Mouse (Mus musculus) lung, adult 2 months (tissue): ENCODE measurements at regions not wholly inside any gene's neighbourhood (a gene's known extent, or its start where the extent isn't known, plus 50 kb on each side); places are given as distances from the start of the nearest gene placed in this dataset.

Source experiments
- CTCF ChIP-seq: fragments of 200-500 bp; IDR thresholded peaks from 2 replicates; pipeline ENCODE4 v1.5.1; 2011; ENCODE audit warnings: mild to moderate bottlenecking, low read length, control low read depth; ENCODE audit not compliant: insufficient read depth
- POLR2A ChIP-seq: fragments of 200-500 bp; IDR thresholded peaks from 2 replicates; pipeline ENCODE4 v1.6.1; 2011; ENCODE audit warnings: low read depth, mild to moderate bottlenecking, control low read depth, low read length, borderline replicate concordance; ENCODE audit errors: extremely low read depth

DNA sequence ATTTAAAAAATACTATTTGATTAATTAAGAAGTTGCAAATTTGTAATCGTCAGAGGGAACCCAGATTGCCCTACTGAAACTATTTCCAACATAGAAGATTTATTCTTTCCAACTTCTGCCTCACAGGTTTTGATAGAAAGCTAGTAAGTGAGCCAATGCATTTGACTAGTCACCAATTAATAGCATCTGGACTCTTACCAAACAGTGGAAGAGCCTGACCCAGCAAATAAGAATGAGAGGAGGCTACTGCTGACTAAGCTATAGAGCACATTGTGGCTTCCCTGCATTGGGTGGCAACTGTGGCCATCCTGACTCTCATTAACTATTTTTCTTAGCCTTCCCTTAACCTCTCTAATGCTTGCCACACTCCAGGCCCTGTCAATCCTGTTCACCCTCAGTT, 182.6 kb upstream of the Sox14 start:
- no peak for TF ChIP-seq POLR2A
- no peak for TF ChIP-seq CTCF
